Mouse (Mus musculus): ENCODE results near the gene Manba. TPM values are rescaled to one million over a fixed set of nuclear protein-coding genes. Genes with fewer than 3 reads are reported as not detected.
A peak's percentile ranks its signal among the peaks of the same experiment; 100 is the strongest.
"Not testable (repeated sequence)": the region's sequence is repeated elsewhere in the genome, so short reads cannot be mapped to it uniquely, and the experiment has no call there.

The Manba gene
- polyA plus RNA-seq, 1 experiment from 2014 or later = 2.5 TPM

DNA sequence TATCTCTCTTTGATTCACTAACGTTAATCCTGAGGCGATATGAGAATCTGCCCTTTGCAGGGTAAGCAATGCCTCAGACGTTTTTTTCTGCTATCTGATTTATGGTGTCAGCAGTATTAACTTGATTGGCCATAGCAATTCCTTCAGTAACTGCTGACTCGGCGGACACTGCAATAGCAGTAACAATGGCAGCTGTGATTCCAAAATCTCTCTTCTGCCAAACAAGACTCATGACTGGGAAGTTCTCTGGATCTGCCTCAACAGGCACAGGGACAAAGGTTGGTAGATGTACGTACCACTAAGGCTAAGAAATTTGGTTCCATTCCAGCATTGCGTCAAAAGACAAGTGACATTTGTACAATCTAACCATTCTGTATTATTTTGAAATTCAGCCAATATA is 7.9 kb downstream of the Manba start:
- not testable (repeated sequence) for H3K4me1 ChIP-seq; H3K36me3 ChIP-seq; H3K4me3 ChIP-seq; H3K27me3 ChIP-seq (ENCODE audit: low read depth, poor library complexity, severe bottlenecking); H3K9me3 ChIP-seq (replicated peaks); H3K27ac ChIP-seq; DNase-seq (ENCODE audit: low spot score)
- 90% methylated on average over 7 of the region's 7 CpGs for WGBS

DNA sequence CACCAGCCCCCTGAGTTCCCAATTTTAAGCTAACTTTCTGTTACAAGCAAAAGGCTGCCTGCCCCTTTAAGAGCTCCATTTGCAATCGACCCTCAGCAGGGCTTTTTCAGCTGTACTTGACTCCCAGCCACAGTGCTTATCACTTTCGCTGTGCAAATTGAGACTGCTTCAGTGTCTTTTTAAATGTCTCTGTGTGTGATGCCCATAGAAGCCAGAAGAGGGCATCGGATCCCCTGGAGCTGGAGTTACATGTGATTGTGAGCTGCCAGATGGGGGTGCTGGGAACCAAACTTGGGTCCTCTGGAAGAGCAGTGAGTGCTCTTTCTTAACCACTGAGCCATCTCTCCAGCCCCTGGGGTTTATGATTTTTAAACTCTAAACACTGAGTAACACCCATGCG is 12.5 kb downstream of the Manba start:
- not testable (repeated sequence) for H3K27ac ChIP-seq; H3K4me3 ChIP-seq; H3K9me3 ChIP-seq (replicated peaks); H3K27me3 ChIP-seq (ENCODE audit: low read depth, poor library complexity, severe bottlenecking); H3K4me1 ChIP-seq; DNase-seq (ENCODE audit: low spot score); H3K36me3 ChIP-seq
- 94% methylated on average over 4 of the region's 4 CpGs for WGBS

DNA sequence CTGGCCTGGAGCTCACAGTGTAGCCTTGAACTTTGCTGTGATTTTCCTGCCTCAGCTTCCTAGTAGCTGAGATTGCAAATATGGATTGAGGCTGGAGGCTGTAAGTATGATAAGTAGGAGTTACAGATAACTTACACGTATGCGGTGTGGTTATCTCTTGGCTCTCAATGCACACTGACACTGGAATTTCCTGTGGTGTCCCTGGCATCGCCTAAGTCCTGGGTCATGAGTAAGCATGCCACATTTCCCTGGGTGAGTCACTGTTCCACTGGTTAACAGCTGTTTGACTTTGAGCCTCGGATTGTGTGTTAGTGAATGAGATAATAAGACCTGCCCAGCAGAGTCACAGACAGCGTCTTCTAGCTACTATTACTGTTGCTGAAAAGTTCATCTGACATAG is 13.5 kb downstream of the Manba start:
- no peak overlapping the region for H3K27ac ChIP-seq
- H3K36me3 ChIP-seq = no peaks in the 10 kb centered on the region
- no peaks in the 10 kb centered on the region for H3K27me3 ChIP-seq (ENCODE audit: low read depth, poor library complexity, severe bottlenecking)
- H3K4me3 ChIP-seq = no peak overlapping the region
- 91% methylated on average over 5 of the region's 5 CpGs for WGBS
- no peaks in the 10 kb centered on the region for H3K4me1 ChIP-seq
- no peak for DNase-seq (ENCODE audit: low spot score)
- no peaks in the 10 kb centered on the region for H3K9me3 ChIP-seq (replicated peaks)

- no peak overlapping the region for H3K27ac ChIP-seq
- no peaks in the 10 kb centered on the region for H3K9me3 ChIP-seq (replicated peaks)
- H3K27me3 ChIP-seq (ENCODE audit: low read depth, poor library complexity, severe bottlenecking) = no peaks in the 10 kb centered on the region
- no peaks in the 10 kb centered on the region for H3K4me1 ChIP-seq
- no peak for DNase-seq (ENCODE audit: low spot score)
- 90% methylated on average over 5 of the region's 5 CpGs for WGBS
- H3K4me3 ChIP-seq = no peak overlapping the region
- no peaks in the 10 kb centered on the region for H3K36me3 ChIP-seq
These were observed 17.7 kb downstream of the Manba start for GRCm38 (mm10) chr3:135503160-135503559.

DNA sequence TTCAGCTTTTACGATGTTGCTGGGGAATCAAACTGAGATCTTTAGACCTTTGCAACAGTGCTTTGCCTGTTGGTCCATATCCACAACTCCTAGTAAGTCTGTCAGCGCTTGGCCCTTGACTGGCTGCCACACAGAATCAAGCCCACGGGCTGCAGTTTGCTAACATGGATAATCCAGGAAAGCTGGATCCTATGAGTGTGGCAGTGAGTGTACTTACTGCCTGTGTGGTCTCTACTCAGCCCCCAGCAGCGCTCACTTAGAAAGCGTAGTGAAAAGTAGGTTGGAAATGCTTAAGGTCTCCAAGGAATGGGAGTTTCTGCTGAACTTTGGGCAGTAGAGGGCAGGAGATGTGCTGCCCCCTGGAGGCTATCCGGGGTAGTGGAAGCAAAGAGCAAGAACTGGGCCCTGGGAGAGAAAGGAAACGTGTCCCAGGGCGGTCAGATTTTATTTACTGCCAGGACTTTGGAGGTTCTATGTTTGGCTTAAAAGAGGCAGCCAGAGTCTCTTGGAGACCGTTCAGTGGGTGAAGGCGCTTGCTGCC is 20.0 kb downstream of the Manba start:
- 58% methylated on average over 10 of the region's 10 CpGs for WGBS
- no peak overlapping the region for H3K27ac ChIP-seq

DNA sequence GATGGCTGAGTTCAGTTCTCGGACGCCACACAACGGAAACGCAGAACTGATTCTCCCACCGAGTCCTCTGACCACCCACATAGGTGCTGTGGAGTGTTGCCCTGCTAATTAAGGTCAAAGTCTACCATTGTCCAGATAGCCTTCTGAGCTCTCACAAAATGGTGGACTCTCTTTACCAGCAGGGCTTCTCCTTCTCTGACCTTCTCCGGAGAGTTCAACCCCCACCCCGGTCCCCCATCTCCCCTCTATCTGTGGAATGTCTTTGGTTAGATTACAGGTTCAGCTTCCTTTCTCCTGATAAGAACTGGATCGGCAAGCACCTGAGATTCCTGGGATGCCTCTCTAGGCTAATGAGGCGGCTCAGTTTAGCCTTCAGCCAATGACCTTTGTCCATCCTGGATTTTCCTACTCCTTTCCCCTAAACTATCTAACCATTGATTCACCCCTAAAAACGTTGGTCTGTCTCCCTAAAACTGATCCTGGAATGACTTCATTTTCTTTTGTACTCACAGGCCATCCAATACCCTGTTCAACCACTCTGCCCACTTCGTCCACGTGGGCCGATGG is 20.6 kb downstream of the Manba start:
- no peak overlapping the region for H3K27ac ChIP-seq
- H3K9me3 ChIP-seq (replicated peaks) = no peaks in the 10 kb centered on the region
- no peak for DNase-seq (ENCODE audit: low spot score)
- no peaks in the 10 kb centered on the region for H3K4me1 ChIP-seq
- no peak overlapping the region for H3K4me3 ChIP-seq
- 84% methylated on average over 13 of the region's 13 CpGs for WGBS
- H3K27me3 ChIP-seq (ENCODE audit: low read depth, poor library complexity, severe bottlenecking) = no peaks in the 10 kb centered on the region
- no peaks in the 10 kb centered on the region for H3K36me3 ChIP-seq

More for the DNA sequence above, 20.0 kb downstream of the Manba start:
- peak; percentile 64 for DNase-seq (ENCODE audit: low spot score)
- H3K9me3 ChIP-seq (replicated peaks) = no peaks in the 10 kb centered on the region
- H3K4me1 ChIP-seq = no peaks in the 10 kb centered on the region
- no peaks in the 10 kb centered on the region for H3K27me3 ChIP-seq (ENCODE audit: low read depth, poor library complexity, severe bottlenecking)
- no peak overlapping the region for H3K4me3 ChIP-seq
- H3K36me3 ChIP-seq = no peaks in the 10 kb centered on the region

- Histone ChIP-seq H3K36me3 (no peaks in the 10 kb centered on the region), H3K4me1 (no peaks in the 10 kb centered on the region), H3K27ac (no peak overlapping the region), H3K9me3 (replicated peaks) (no peaks in the 10 kb centered on the region), H3K4me3 (no peak overlapping the region), H3K27me3 (ENCODE audit: low read depth, poor library complexity, severe bottlenecking) (no peaks in the 10 kb centered on the region)
- DNase-seq (ENCODE audit: low spot score) = no peak
- 91% methylated on average over 7 of the region's 7 CpGs for WGBS
These were observed 22.1 kb downstream of the Manba start for GRCm38 (mm10) chr3:135507506-135507905.

GRCm38 (mm10) chr3:135508191-135508590 is 22.8 kb downstream of the Manba start:
- H3K4me1 ChIP-seq = peaks cover under 1% of the 10 kb centered on the region; the same call in 1 of the 2 replicates
- WGBS = 100% methylated on average over 1 of the region's 1 CpGs
- no peak for DNase-seq (ENCODE audit: low spot score)
- H3K9me3 ChIP-seq (replicated peaks) = no peaks in the 10 kb centered on the region
- no peak overlapping the region for H3K4me3 ChIP-seq
- H3K27ac ChIP-seq = no peak overlapping the region
- no peaks in the 10 kb centered on the region for H3K36me3 ChIP-seq
- H3K27me3 ChIP-seq (ENCODE audit: low read depth, poor library complexity, severe bottlenecking) = no peaks in the 10 kb centered on the region

DNA sequence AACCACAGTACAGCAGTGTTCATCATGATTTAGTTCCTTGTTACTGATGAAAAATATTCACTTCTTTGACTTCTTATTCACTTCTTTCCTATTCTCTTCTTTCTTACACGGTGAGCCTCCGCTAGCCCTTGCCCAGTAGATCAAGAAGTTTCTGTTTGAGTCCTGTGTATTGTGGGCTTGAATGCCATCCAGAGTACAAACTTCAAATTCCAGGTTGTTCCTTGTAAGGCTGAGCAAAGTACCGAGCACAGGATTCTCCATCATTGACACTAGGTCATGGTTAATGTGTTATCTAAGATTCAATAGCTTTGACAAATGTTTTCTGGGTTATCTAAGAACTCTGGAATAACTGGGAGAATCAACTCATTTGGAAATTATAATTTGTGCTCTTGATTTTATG is 25.0 kb downstream of the Manba start:
- H3K36me3 ChIP-seq = no peaks in the 10 kb centered on the region
- DNase-seq (ENCODE audit: low spot score) = no peak
- H3K4me3 ChIP-seq = no peak overlapping the region
- H3K9me3 ChIP-seq (replicated peaks) = no peaks in the 10 kb centered on the region
- no peak overlapping the region for H3K27ac ChIP-seq
- H3K27me3 ChIP-seq (ENCODE audit: low read depth, poor library complexity, severe bottlenecking) = no peaks in the 10 kb centered on the region
- 84% methylated on average over 3 of the region's 3 CpGs for WGBS
- peaks cover 3% of the 10 kb centered on the region; the same call in 1 of the 2 replicates for H3K4me1 ChIP-seq

DNA sequence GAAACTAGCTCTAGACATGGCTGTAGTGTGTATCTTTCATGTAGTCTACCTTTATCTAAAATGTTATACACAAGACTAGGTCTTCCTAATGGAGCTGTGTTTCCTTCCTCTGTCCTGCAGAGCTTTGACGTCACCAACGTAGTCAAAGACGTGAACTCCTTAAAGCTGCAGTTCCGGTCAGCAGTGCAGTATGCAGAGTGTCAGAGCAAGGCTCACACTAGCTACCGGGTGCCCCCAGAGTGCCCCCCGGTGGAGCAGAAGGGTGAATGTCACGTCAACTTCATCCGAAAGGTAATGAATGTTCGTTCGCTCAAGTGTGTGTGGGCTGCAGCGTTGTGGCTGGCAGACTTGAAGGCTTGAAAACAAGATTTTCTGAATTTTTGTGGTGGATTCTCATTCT is 26.3 kb downstream of the Manba start:
- Histone ChIP-seq H3K9me3 (replicated peaks) (no peaks in the 10 kb centered on the region), H3K27me3 (ENCODE audit: low read depth, poor library complexity, severe bottlenecking) (no peaks in the 10 kb centered on the region), H3K4me3 (no peak overlapping the region), H3K36me3 (no peaks in the 10 kb centered on the region), H3K4me1 (peaks cover 3% of the 10 kb centered on the region; the same call in 1 of the 2 replicates), H3K27ac (no peak overlapping the region)
- DNase-seq (ENCODE audit: low spot score) = no peak
- 47% methylated on average over 11 of the region's 11 CpGs for WGBS

GRCm38 (mm10) chr3:135513270-135513669 is 27.9 kb downstream of the Manba start:
- 52% methylated on average over 11 of the region's 11 CpGs for WGBS
- Histone ChIP-seq H3K9me3 (replicated peaks) (no peaks in the 10 kb centered on the region), H3K4me3 (peak overlapping the region; percentile 8), H3K36me3 (no peaks in the 10 kb centered on the region), H3K4me1 (peaks cover 3% of the 10 kb centered on the region; the same call in 1 of the 2 replicates), H3K27me3 (ENCODE audit: low read depth, poor library complexity, severe bottlenecking) (no peaks in the 10 kb centered on the region), H3K27ac (no peak overlapping the region)
- no peak for DNase-seq (ENCODE audit: low spot score)

GRCm38 (mm10) chr3:135513800-135514425 is 28.5 kb downstream of the Manba start:
- no peaks in the 10 kb centered on the region for H3K9me3 ChIP-seq (replicated peaks)
- WGBS = 83% methylated on average over 14 of the region's 14 CpGs
- DNase-seq (ENCODE audit: low spot score) = no peak
- H3K4me3 ChIP-seq = no peak overlapping the region
- no peaks in the 10 kb centered on the region for H3K27me3 ChIP-seq (ENCODE audit: low read depth, poor library complexity, severe bottlenecking)
- peaks cover 3% of the 10 kb centered on the region; the same call in 1 of the 2 replicates for H3K4me1 ChIP-seq
- no peak overlapping the region for H3K27ac ChIP-seq
- no peaks in the 10 kb centered on the region for H3K36me3 ChIP-seq

DNA sequence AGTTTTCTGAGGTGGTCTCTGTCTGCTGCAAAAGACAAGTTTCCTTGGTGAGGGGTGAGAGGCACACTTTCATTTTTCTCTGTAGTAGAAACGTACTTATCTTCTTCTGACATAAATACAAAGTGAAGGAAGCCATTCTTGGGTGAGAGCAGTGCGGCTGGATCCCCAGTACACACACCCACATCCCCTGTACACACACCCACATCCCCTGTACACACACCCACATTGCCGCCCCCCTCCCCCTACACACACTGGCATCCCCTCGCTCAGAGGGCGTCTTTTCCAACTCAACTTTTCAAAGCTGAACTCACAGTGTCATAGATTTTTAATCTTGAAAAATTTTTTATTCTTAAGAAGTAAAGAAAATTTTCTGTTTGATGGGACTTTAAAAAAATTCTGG is 29.8 kb downstream of the Manba start:
- H3K4me1 ChIP-seq = peaks cover 3% of the 10 kb centered on the region; the same call in 1 of the 2 replicates
- no peak overlapping the region for H3K4me3 ChIP-seq
- 84% methylated on average over 5 of the region's 5 CpGs for WGBS
- no peaks in the 10 kb centered on the region for H3K36me3 ChIP-seq
- H3K27me3 ChIP-seq (ENCODE audit: low read depth, poor library complexity, severe bottlenecking) = no peaks in the 10 kb centered on the region
- H3K27ac ChIP-seq = no peak overlapping the region
- no peaks in the 10 kb centered on the region for H3K9me3 ChIP-seq (replicated peaks)
- DNase-seq (ENCODE audit: low spot score) = no peak
